Comparison of ENCODE assay signal across 20 mouse cellular contexts in the genomic region with DNA sequence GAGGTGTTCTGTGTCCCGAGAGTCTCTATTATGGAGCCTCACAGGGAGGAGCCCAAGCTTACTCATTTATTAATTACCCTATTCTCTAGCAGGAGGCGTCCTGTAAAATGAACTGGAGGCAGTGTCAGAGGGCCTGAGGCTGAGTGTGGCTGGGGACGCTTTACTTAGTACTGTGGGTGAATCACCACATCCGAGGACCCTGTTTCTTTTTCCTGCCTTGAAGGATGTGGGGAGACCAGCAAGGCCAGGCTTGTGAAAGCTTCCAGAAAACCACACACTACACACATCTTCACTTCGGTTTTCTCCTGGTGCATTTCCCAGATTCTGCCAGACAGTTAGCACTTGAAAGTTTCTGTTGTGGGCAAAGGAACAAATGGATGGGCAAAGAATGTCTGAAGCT. TPM values are rescaled to one million over a fixed set of nuclear protein-coding genes. Genes with fewer than 3 reads are reported as not detected.
A peak's percentile ranks its signal among the peaks of the same experiment; 100 is the strongest.
DNase-seq lines count a peak whose midpoint lies in the region; ATAC-seq and TF ChIP-seq lines count a peak whose summit lies in the region.
"Had no signal": no experiment of that assay in that cellular context is flagged by ENCODE, and none has a peak within 500 bp of the region (broad histone marks: within the 10 kb centered on the region; RNA-seq: fewer than 3 reads in every experiment).

No protein-coding gene starts in this region.

- H3K36me3 ChIP-seq in heart, adult 2 months (ENCODE audit: control insufficient read depth, insufficient read depth, low read length) = no peaks in the 10 kb centered on the region
- H3K36me3 ChIP-seq in myocyte (ENCODE audit: control insufficient read depth, insufficient read depth) = no peaks in the 10 kb centered on the region
- H3K36me3 ChIP-seq in forebrain, postnatal 0 days (ENCODE audit: insufficient read depth) = no peaks in the 10 kb centered on the region
- H3K36me3 ChIP-seq: heart, embryonic 13.5 days; hindbrain, embryonic 15.5 days had no signal

- H3ac ChIP-seq in myocyte (ENCODE audit: control insufficient read depth, insufficient read length) = no peak overlapping the region

- H3K79me2 ChIP-seq in heart, adult 2 months (replicated peaks; ENCODE audit: control insufficient read depth, insufficient read depth, low read length) = no peaks in the 10 kb centered on the region
- no peaks in the 10 kb centered on the region for H3K79me2 ChIP-seq in myocyte (ENCODE audit: control insufficient read depth, insufficient read depth)

- H3K4me3 ChIP-seq in heart, adult 2 months = no peak overlapping the region
- H3K4me3 ChIP-seq in myocyte = no peak overlapping the region
- H3K4me3 ChIP-seq in forebrain, postnatal 0 days (ENCODE audit: low read depth, low read length) = no peak overlapping the region
- H3K4me3 ChIP-seq: embryonic facial prominence, embryonic 10.5 days; forebrain, embryonic 13.5 days; heart, embryonic 13.5 days; hindbrain, embryonic 15.5 days had no signal

- 63% methylated on average over 5 of the region's 5 CpGs for WGBS in heart, adult 2 months
- WGBS in forebrain, postnatal 0 days = 50% methylated on average over 5 of the region's 5 CpGs

- no peak for DNase-seq in heart, adult 2 months
- no peak for DNase-seq in heart, adult 8-10 months (ENCODE audit: low spot score)
- peak; percentile 90 for DNase-seq in 416B (ENCODE audit: low read depth)
- DNase-seq in Muller cell, postnatal 12 days (ENCODE audit: inconsistent ontology term) = peak; percentile 21
- no peak for DNase-seq in thymus, adult 18-20 months
- no peak for DNase-seq in adrenal gland, adult (ENCODE audit: inconsistent age in 2 of 2, low spot score in 1 of 2)
- DNase-seq in forebrain, postnatal 0 days = no peak
- DNase-seq: adrenal gland, postnatal 10 days; cerebellum, adult 11-12 months; cerebellum, adult 9-10 months; cerebellum, postnatal 25 days; gastrocnemius, postnatal 36 days; heart, postnatal 36 days had no signal

- H3K9me3 ChIP-seq in forebrain, postnatal 0 days (ENCODE audit: low read length) = no peaks in the 10 kb centered on the region
- H3K9me3 ChIP-seq: embryonic facial prominence, embryonic 10.5 days; forebrain, embryonic 13.5 days; heart, embryonic 13.5 days; hindbrain, embryonic 15.5 days had no signal

- no peak for TF ChIP-seq EP300 in heart, adult 2 months (IDR thresholded peaks at IDR 0.05; ENCODE audit: insufficient read depth, low read depth, low read length)

- intact Hi-C loops in heart, adult 2 months (cut with DNase I) = no loop called here

- H3K27me3 ChIP-seq in heart, adult 2 months (ENCODE audit: control insufficient read depth, insufficient read depth, low read length) = no peaks in the 10 kb centered on the region
- H3K27me3 ChIP-seq in myocyte (ENCODE audit: control insufficient read depth, insufficient read depth, insufficient read length) = no peaks in the 10 kb centered on the region
- H3K27me3 ChIP-seq in forebrain, postnatal 0 days (ENCODE audit: insufficient read depth, low read length) = no peaks in the 10 kb centered on the region
- H3K27me3 ChIP-seq: forebrain, embryonic 13.5 days; heart, embryonic 13.5 days; hindbrain, embryonic 15.5 days had no signal

- H3K4me1 ChIP-seq in heart, adult 2 months (ENCODE audit: control insufficient read depth, insufficient read depth, low read length) = peaks cover 21% of the 10 kb centered on the region
- H3K4me1 ChIP-seq in forebrain, postnatal 0 days (ENCODE audit: insufficient read depth) = no peaks in the 10 kb centered on the region
- H3K4me1 ChIP-seq: forebrain, embryonic 13.5 days; hindbrain, embryonic 15.5 days had no signal

- no peak for TF ChIP-seq POLR2A in heart, adult 2 months (IDR thresholded peaks at IDR 0.05; ENCODE audit: insufficient read depth, low read depth, low read length)
- no peak for TF ChIP-seq POLR2A in myocyte (IDR thresholded peaks at IDR 0.05; ENCODE audit: insufficient read length, low read depth)

- H3K9ac ChIP-seq in heart, adult 2 months (ENCODE audit: low read depth, low read length) = no peak overlapping the region
- no peak overlapping the region for H3K9ac ChIP-seq in forebrain, postnatal 0 days
- H3K9ac ChIP-seq: heart, embryonic 13.5 days; hindbrain, embryonic 15.5 days had no signal

- no peak for TF ChIP-seq CTCF in heart, adult 2 months (IDR thresholded peaks at IDR 0.05)
- no peak for TF ChIP-seq CTCF in forebrain, postnatal 0 days (IDR thresholded peaks at IDR 0.05; ENCODE audit: low read depth)

- no peak for ATAC-seq in forebrain, postnatal 0 days
- ATAC-seq: forebrain, embryonic 13.5 days; intestine, postnatal 0 days had no signal

- peak overlapping the region; percentile 20; the same call in 1 of the 2 replicates for H3K27ac ChIP-seq in heart, adult 2 months
- no peak overlapping the region for H3K27ac ChIP-seq in forebrain, postnatal 0 days (ENCODE audit: low read depth, low read length)
- H3K27ac ChIP-seq: embryonic facial prominence, embryonic 10.5 days; forebrain, embryonic 13.5 days; heart, embryonic 13.5 days; hindbrain, embryonic 15.5 days had no signal

- H3K4me2 ChIP-seq in myocyte (ENCODE audit: low read depth) = peak overlapping the region; percentile 40
- H3K4me2 ChIP-seq in forebrain, postnatal 0 days (ENCODE audit: low read depth) = no peak overlapping the region
- H3K4me2 ChIP-seq: forebrain, embryonic 13.5 days; heart, embryonic 13.5 days; hindbrain, embryonic 15.5 days had no signal

TF ChIP-seq in myocyte, 11 proteins besides CTCF, POLR2A, EP300 and RAD21:
- TF ChIP-seq REST (IDR thresholded peaks at IDR 0.05; ENCODE audit: insufficient read depth, insufficient read length) = no peak
- TF ChIP-seq E2F4 (IDR thresholded peaks at IDR 0.05; ENCODE audit: insufficient read depth) = no peak
- TF ChIP-seq TCF12 (IDR thresholded peaks at IDR 0.05; ENCODE audit: insufficient read depth, poor library complexity, severe bottlenecking) = no peak
- no peak for TF ChIP-seq POLR2AphosphoS2 (IDR thresholded peaks at IDR 0.05; ENCODE audit: insufficient read length, low read depth)
- TF ChIP-seq MYOD1 (IDR thresholded peaks at IDR 0.05; ENCODE audit: control insufficient read depth in 1 of 3, insufficient read length in 2 of 3, low read depth in 2 of 3) = no peak
- TF ChIP-seq SRF (IDR thresholded peaks at IDR 0.05; ENCODE audit: control insufficient read depth, insufficient read length, low read depth) = no peak

RNA-seq across cellular contexts. Expression of a gene that starts 27.4 kb away (rescaled TPM):
- 1 to 10 TPM; 4.4 to 4.9 TPM for total RNA-seq in heart, adult 2 months (2021)
- polyA plus RNA-seq in heart, adult 2 months (2012; rRNA removed) = 2.1 and 2.8 TPM in 2 replicates
- 1 to 10 TPM; 4.8 to 5.6 (median 5.2) TPM for total RNA-seq in heart, adult 8-10 months (2022)
- polyA plus RNA-seq in myocyte (2012; fragmentation: generic; extraction: Trizol) = 6.1 TPM
- 14.4 and 16.1 TPM in 2 replicates for total RNA-seq in forebrain, postnatal 0 days (2014; rRNA removed)
- polyA plus RNA-seq in forebrain, postnatal 0 days (2015; fragmentation: Nextera tagmentation; extraction: Ambion mirVana) = 7.7 and 8.7 TPM in 2 replicates

RNA-seq across cellular contexts. Expression of a gene that starts 28.5 kb away (rescaled TPM):
- 100 to 1,000 TPM; 279 to 331 TPM for total RNA-seq in heart, adult 2 months (2021)
- 172 and 183 TPM in 2 replicates for polyA plus RNA-seq in heart, adult 2 months (2012; rRNA removed)
- total RNA-seq in heart, adult 8-10 months (2022) = 100 to 1,000 TPM; 319 to 422 (median 395) TPM
- polyA plus RNA-seq in myocyte (2012; fragmentation: generic; extraction: Trizol) = 246 TPM
- 226 and 237 TPM in 2 replicates for total RNA-seq in forebrain, postnatal 0 days (2014; rRNA removed)
- polyA plus RNA-seq in forebrain, postnatal 0 days (2015; fragmentation: Nextera tagmentation; extraction: Ambion mirVana) = 158 and 201 TPM in 2 replicates

RNA-seq across cellular contexts. Expression of a gene that starts 53.3 kb away (rescaled TPM):
- not detected for total RNA-seq in heart, adult 2 months (2021)
- polyA plus RNA-seq in heart, adult 2 months (2012; rRNA removed) = 0.35 and 1.5 TPM in 2 replicates
- total RNA-seq in heart, adult 8-10 months (2022) = under 1 TPM in 1 of 4 experiments, not detected in 3; 0.49 TPM
- polyA plus RNA-seq in myocyte (2012; fragmentation: generic; extraction: Trizol) = not detected
- total RNA-seq in forebrain, postnatal 0 days (2014; rRNA removed) = 0.85 TPM in 1 of 2 replicates, not detected in the other
- polyA plus RNA-seq in forebrain, postnatal 0 days (2015; fragmentation: Nextera tagmentation; extraction: Ambion mirVana) = 0.35 and 1.4 TPM in 2 replicates
- total RNA-seq: gastrocnemius, adult 8-10 months; gastrocnemius, postnatal 36 days; heart, postnatal 36 days had no signal
- polyA plus RNA-seq: embryonic facial prominence, embryonic 10.5 days had no signal

Comparison
In these comparisons a context has a peak if more than half of its experiments do, and no peak if none do; other contexts are left out.
1. DNase-seq: peak in 416B (single experiment) and Muller cell, postnatal 12 days (single experiment); none in heart, adult 2 months (0 of 2), heart, adult 8-10 months (single experiment), thymus, adult 18-20 months (0 of 2), adrenal gland, adult (0 of 2) and forebrain, postnatal 0 days (single experiment).